Mouse (Mus musculus) A20 (cell line): ENCODE results near the gene Nbea.

Source experiments
- DNase-seq: peaks from one replicate; pipeline ENCODE4 v3.0.0-alpha.2; 2011; ENCODE audit warnings: low read depth, low spot score

Nbea gene

DNA sequence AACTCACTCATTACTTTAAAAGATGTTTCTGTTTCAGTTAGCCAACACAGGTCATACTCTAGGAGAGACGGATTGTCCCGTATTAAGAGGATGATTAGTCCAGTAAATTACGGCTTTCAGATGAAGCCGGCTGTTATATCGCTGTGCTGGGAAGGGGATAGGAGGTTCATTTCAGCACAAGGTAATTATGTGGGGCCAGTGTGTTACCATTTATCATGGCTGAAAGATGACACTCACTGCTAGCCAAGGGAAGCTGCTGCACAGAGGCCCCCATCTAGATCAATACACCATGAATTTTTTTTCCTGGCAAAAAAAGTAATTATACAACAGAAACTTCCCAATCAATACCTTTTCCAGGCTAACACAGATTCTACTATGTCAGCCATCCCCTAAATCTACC lies 353.3 kb downstream of the Nbea start:
- no peak for DNase-seq

DNA sequence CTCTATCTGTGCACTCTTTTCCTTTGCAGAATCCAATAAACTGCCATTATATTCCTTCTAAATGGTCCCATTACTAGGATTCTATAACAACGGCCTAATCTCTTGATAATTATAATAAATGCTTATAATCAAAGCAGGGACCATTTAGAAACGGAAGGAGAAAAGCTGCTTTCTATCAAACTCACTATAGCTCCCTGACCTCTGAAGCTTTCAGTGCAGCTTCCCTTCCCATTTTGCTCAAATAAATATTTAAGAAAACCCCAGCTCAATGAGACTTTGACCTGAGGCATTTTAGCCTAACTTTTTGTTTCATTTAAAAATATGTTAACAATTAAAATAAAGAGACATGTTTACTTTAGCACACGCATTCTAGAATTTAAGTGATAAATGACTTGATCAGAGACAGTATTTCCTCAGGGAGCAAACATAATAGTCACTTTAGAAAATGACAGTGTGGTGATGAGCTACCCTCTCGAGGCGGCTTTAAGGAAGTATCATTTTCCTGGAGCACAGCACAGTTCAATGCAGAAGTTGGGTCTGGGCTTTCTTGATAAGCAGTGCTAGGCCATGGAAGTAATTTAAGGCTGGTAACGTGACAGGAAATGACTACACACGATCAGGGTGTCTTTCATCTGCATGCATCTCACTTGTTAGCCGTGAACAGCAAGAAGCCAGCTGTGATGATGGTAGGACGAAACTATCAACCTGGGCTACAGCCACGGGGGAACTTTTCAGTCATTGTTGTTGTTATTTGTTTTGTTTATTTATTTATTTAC lies 354.8 kb downstream of the Nbea start:
- no peak for DNase-seq

DNA sequence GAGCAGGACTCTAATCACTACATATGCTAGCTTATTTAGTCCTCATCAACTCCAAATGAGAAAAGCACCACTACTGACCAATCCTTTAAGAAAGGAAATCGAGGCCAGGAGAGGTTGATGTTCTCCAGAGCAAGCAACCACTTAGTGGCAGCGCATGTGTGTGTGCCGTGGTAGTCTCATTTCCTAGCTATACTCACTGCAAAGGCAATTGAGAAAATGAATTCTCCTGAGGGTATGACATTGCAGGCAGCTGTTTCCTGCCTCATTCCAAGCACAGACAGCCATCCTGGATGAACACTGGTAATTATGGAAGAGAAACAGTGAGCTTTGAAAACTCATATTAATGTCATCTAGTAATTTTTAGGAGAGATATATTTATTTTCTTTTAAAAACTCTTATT lies 358.6 kb downstream of the Nbea start:
- DNase-seq: no peak

DNA sequence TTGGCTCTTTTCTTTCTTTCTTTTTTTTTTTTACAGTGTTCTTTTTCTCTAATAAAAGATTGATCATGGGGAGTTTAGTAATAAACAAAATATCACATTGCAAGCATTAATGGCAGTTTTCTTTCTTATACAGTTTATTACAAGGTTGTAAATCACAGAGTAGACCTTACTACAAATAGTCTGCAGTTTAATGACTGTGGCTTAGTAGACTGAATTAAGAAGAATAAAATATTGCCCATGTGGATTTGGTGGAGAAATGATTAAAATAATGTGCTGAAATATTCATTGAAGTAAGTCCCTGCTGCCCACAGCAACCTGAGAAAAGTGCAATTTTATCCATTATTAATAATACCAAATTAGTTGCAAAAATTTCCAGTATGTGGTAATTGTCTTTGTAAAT lies 363.9 kb downstream of the Nbea start:
- DNase-seq: no peak

DNA sequence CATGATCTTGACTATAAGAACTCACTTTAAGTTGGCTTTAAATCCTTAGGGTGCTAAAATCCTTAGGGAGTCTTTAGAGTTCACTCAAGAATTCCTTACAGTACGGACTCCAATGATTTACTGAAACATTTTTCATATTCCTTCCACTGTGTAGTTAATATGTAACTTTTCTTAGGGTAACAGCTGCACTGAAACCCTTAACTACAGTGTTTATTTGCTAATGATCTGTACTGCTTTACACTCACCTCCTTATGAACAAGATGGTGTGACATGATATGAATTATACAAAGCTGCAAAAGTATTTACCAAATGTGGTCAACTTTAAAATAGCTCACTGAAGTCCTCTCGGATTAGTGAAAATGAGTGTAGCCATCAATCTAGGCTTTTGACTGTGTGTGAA lies 365.4 kb downstream of the Nbea start:
- no peak for DNase-seq

DNA sequence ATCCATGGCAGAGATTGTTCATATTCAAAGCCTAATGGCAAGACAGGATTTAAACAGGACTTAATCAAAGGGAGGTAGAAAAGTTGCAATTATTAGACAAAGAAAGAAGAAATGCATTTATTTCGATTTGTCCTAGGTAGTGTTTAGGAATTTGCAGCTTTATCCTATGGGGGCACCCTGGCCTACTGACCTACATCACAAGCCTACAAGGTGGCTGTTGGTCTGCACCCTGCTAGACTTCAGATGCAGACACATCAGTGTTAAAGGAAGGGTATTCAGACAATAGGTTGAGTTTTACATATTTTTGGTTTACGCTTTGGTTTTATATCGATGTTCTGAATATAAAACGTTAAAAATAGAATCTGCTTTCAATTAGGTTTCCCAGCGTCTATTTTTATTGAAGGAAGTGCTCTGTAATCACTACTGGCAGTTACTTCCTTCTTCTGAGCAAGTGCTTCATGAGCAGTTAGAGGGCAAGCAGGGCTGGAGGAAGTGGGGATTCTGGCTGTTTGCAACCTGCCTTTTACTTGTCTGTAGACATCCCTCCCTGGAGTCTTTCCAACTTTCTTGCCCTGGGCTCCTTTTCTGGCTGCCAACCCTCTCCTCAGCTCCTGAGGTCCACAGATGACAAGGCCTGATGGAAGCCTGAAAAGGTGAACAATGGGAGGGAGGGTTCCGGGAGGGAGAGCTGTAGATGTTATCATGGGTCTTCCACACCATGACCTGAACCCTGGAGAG lies 366.7 kb downstream of the Nbea start:
- DNase-seq: peak; percentile 66

DNA sequence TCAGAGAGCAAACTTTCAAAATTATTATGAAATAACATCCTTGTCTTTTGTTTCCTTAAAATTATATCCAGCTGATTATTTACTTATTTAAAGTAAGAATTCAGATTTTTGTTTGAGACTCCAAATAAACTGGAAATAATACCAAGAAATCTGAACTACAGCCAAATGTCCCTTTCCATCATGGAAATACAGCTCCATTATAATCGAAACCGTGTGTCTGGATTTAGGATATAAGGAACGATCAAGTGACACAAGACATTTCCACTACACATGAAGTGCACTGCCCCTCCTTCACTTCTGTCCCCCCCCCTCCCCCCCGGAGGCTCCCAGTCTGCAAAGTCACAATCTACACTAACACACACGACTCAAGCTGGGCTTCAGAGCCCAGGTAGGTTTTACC lies 367.4 kb downstream of the Nbea start:
- no peak for DNase-seq

DNA sequence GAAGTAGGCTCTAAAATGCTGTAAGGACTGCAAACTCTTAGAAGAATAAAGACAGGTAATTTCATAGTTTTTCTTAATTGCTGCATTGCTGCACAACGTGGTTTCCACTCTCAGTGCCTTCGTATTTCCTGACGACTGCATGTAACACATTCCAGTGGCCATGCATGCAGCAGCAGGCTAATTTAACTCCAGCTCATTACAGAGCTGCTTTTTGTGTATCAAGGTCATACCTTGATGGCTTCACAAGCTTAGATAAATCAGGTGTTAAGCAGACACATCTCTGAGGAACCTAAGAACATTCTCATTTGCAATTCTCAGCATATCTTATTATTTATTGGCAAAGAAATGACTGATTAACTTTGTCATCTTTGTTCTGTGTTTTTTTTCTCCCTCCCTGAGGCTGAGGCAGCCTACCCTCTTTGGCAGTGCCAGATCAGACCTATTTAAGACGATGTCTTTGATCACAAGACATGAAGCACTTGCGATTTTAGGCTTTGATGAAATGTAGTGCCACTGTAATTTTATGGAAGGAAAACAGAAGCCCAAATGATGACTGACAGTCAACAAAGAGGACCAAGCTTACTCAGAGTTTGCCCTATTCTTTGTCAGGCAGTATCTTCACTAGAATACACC lies 368.4 kb downstream of the Nbea start:
- no peak for DNase-seq

DNA sequence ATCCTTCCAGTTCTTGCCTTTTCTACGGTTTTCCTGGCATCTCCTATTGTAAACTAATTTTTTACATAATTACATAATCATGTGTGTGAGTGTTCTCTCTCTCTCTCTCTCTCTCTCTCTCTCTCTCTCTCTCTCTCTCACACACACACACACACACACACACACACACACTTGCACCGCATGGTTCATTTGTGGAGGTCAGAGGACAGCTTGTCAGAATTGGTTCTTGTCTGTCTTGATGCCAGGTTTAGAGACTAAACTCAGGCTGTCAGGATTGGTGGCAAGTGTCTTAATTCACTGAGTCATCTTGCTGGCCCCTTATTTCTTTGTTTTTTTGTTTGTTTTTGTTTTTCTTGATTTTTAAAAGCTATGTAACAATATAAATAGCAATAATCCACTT lies 388.7 kb downstream of the Nbea start:
- DNase-seq: no peak

DNA sequence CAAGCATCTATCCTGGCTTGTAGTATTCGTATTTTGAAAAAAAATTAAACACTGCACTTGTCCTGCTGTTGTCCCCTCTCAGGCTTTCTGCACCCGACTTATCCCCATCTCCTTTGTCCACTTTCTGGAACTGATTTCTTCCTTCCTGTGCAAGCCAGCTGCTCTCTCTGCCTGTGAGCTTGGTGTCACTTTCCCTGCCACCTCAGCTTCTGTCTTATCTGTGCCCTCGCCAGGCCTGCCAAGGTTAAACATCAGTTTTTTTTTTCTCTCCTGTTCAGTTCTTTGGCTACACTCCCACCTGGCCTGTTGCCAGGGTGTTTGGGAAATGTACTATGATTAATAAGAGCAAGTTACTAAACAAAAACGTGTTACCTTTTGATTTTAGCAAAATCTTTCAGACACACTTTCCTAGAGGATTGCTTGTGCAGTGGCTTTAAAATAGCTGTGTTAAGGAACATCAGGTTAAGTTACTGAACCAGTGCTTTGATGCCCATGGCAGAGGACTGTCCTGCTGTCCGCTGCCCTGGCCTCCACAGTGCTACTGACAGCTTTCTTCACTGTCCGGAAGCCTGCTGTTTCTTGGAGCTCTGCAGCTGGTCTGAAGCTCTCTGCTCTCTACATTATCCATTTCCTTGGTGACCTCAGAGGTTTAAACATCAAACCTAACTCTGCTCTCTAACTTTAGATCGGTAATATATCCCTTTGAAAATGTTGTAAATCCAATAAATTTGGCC lies 389.5 kb downstream of the Nbea start:
- no peak for DNase-seq

DNA sequence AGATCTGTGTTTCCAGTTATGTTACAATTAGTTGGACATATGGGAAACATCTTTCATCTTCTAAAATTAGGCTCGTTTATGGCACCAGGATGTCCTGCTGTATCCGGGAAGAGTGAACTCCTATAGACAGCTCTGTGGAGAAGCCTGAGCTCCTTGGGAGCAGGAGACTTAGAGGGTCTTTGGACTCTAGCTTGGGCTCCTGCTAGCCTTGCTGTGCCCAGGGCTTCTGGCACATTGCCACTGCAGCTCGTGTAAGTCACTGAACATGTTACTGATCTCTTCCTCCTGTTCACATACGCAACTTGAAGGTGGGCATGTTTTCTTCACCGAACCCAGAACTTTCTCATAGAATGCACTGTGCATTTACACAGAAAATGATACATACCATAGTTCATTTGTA lies 391.2 kb downstream of the Nbea start:
- no peak for DNase-seq

DNA sequence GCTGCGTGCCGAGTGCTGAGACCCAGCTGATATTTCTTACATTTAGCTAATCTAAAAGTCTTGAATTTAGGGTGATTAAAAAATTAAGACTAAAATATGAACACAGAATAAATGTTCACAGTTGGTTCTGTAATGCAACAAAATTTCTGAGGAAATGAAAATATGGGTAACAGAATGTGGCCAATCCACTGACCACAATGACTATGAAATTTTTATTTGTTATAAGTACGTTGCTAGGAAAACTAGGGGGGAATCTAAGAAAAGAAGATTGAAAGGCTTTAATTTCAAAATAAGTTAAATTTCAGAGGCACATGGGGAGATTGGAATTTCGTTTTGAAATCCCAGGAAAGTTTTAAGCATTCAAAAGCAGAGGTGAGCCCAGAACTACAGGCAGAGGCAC lies 392.9 kb downstream of the Nbea start:
- no peak for DNase-seq

DNA sequence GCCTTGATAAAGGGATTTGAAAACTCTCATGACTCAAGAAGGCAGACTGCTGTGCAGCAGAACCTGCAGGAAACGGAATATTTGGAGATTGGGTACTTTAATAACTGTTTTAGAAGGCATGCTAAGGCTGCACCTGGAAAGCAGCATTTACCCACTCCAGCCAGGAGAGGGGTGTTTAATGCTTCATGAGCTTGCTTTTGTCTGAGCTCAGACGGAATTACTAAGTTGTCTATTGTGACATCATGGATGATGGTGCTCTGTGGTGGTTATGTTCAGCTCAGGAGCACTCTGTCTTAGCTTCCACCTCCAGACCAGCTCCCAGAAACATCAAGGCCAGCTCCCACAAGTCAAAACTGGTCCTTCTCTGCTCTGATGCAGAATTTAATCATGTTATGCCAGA lies 393.6 kb downstream of the Nbea start:
- no peak for DNase-seq

DNA sequence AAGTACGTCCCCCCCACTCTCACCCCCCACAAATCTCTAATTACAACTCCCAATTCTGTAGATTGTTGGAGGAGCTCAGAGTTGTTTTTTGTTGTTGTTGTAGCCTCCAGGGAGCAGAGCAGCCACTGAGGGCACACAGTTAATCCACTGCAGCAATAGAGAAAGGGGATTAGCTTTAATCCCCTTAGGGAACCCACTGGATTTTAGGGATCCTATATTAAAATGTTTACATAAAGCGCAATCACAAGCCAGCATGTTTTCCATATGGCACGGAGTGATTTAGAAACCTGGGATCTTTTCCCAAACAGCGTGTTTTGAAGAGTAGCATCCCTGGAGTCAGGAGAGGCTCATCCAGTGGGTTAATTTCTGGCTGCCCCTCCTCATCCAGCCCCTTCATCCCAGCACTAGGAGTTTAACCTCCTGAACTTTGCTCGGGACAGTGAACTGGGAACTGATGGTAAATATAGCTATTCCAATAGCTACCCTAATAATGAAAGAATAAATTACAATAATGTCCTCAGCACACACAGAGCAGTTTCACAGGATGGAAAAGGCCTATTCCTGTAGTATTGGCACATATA lies 394.8 kb downstream of the Nbea start:
- no peak for DNase-seq

DNA sequence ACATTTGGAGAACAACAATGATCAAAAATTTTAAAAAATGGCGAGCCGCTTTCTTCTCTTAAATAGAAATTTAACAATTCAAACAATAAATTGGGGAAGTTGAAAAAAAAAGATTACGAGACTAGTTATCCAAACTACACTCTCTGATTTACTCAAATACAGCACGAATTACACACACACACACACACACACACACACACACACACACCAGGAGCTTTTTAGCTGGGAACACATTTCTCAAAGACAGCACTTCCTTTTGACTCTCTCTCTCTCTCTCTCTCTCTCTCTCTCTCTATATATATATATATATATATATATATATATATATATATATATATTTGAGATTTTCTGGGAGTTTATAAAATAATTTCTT lies 395.3 kb downstream of the Nbea start:
- no peak for DNase-seq

DNA sequence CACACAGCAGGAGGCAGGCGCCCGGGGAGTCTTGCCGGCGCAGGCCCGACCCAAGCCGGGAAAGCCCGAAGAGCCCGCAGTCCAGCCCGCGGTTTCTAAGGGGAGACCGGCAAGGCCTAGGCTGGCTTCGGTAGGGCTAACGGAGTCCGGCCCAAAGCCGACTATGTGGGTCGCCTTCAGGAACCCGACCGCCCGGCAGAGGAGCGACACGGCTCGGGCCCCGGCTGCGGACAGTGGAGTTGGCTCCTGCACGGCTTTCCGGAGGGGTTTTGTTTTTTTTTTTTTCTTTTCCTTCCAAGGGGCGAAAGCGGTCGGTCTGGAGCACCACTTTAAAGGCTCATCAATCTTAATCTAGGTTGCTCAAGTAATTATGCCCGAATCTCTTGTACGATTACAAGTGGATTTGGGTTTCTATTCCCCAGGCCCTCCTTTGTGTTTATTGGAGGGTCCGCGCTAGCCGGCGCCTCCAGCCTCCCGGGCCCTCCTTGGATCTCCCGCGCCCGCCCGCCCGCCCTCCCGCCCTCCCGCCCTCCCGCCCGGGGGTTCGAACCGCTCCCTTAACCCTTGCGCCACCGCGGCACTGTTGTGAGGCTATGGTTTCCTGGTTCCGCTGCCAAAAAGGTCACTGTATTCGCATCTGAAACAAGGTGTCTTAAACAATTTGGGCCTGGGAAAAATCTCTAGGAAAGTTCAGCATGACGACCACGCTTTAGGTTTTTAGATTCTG lies 395.9 kb downstream of the Nbea start:
- no peak for DNase-seq

DNA sequence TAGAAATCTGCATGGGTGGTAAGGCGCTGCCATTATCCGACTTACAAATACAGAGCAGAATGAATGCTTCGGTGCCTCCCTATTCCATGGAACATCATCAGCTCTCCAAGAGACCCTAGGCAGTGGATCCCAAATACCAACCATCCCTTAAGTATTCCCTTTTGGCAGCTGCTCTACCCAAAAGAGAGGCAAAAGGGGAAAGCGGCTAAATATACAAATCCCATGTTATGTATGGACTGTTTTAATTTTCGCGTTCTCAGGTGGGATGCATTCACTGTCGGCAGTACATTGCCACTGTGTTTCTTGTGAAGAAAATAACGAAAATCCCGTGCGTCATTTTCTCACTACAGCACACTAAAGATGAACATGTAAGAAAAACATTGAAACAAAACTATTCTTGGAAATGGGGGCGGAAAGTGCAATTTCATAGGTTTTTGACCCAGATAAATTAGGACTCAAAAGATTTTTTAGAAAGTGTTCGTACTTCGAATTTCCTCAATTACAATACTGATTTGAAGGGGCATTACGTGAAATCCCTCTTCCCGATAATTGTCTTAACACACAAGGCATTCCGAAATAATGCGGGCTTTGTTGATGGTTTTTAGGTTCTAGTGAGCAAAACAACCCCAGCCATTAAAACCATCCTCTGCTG lies 396.5 kb downstream of the Nbea start:
- no peak for DNase-seq

DNA sequence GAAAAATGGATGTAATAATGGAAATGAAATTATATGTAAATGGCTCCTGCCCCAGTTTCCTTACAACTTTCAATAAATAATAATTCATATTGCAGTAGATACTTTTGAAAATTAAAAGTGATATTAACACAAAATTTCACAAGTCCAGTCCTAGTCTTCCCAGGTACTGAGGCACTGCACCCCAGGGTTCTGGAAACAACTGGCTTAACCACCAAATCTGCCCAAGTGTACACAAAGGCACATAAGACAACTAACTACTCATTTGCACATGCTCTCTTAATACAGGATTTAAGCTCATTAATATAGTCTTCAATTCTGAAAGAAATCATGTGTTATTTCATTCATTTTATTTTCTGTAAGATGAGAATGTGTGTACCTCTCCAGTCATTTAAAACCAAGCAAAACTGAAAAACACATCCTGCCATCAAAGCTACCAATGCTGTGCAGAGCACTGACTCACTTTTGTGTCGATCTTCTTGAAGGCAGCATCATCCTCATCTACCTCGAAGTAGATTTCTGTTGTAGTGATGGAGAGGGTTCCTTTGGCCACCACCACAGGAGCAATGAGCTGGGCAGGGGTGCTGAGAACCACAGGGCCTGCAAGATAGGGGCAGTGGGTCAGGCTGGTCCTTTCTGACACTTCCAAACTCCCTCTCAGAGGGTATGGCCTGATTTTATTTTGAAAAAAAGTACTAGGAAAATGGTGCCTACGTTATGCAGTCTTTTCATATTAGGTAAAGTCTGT lies 397.3 kb downstream of the Nbea start:
- DNase-seq: no peak

DNA sequence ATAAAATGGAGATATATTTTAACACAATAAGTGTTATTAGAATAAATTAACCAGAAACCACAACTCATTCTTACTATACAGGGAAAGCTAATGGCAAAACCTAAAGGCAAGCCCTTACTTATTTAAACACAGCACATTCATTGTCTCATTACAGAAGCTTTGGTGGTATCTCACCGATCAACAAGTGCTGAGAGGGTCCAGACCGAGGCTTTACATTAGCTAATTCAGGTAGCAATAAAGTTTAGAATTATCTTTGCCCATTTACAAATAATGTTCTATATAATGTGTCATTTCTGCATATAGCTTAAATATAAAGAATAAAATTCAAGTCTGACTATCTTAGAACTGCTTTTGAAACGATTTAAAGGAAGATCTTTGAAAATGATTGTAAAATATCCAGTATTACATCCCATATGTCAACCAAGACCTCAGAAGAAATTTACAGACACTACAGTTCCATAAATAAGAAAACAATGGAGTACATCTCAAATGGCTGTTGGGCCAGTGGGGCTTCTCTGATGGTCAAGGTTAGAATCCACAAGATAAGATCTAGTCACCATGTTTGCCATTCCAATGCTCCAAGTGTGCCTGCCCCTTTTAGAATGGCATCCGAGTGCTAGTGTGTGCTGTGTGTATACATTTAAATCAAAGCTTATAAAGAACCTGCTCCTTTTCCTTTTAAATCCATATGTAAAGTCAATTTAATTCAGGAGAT lies 398.1 kb downstream of the Nbea start:
- DNase-seq: no peak
